Mouse (Mus musculus): ENCODE data around the gene Glg1.
"Not testable (repeated sequence)": the region's sequence is repeated elsewhere in the genome, so short reads cannot be mapped to it uniquely, and the experiment has no call there.

Glg1 gene

GRCm38 (mm10) chr8:111252487-111253112 is 6.4 kb downstream of the Glg1 start:
- no peak for DNase-seq (ENCODE audit: low spot score in 2 of 2)

GRCm38 (mm10) chr8:111250111-111250510 is 8.9 kb downstream of the Glg1 start:
- no peak for DNase-seq (ENCODE audit: low spot score in 2 of 2)

- DNase-seq (ENCODE audit: low spot score in 2 of 2) = no peak
Measured at GRCm38 (mm10) chr8:111248136-111248535, 10.9 kb downstream of the Glg1 start.

GRCm38 (mm10) chr8:111246864-111247263 is 12.2 kb downstream of the Glg1 start:
- not testable (repeated sequence) for DNase-seq (ENCODE audit: low spot score in 2 of 2)

- DNase-seq (ENCODE audit: low spot score in 2 of 2) = no peak
Measured at GRCm38 (mm10) chr8:111246287-111246830, 12.7 kb downstream of the Glg1 start.

GRCm38 (mm10) chr8:111237301-111237700 is 21.7 kb downstream of the Glg1 start:
- no peak for DNase-seq (ENCODE audit: low spot score in 2 of 2)

- no peak for DNase-seq (ENCODE audit: low spot score in 2 of 2)
Measured at GRCm38 (mm10) chr8:111233730-111234129, 25.3 kb downstream of the Glg1 start.

- DNase-seq (ENCODE audit: low spot score in 2 of 2) = no peak
Measured at GRCm38 (mm10) chr8:111224153-111224552, 34.9 kb downstream of the Glg1 start.

- peak in 1 of 2 experiments; percentile 3 for DNase-seq (ENCODE audit: low spot score in 2 of 2)
Measured at GRCm38 (mm10) chr8:111218107-111218506, 40.9 kb downstream of the Glg1 start.

- DNase-seq (ENCODE audit: low spot score in 2 of 2) = no peak
Measured at GRCm38 (mm10) chr8:111213406-111213805, 45.6 kb downstream of the Glg1 start.

GRCm38 (mm10) chr8:111211180-111211579 is 47.8 kb downstream of the Glg1 start:
- DNase-seq (ENCODE audit: low spot score in 2 of 2) = no peak

GRCm38 (mm10) chr8:111209874-111210273 is 49.1 kb downstream of the Glg1 start:
- no peak for DNase-seq (ENCODE audit: low spot score in 2 of 2)

- DNase-seq (ENCODE audit: low spot score in 2 of 2) = no peak
Measured at GRCm38 (mm10) chr8:111206321-111206720, 52.7 kb downstream of the Glg1 start.

GRCm38 (mm10) chr8:111205033-111205432 is 54.0 kb downstream of the Glg1 start:
- no peak for DNase-seq (ENCODE audit: low spot score in 2 of 2)

- DNase-seq (ENCODE audit: low spot score in 2 of 2) = no peak
Measured at GRCm38 (mm10) chr8:111203341-111203740, 55.7 kb downstream of the Glg1 start.

GRCm38 (mm10) chr8:111197966-111198365 is 61.0 kb downstream of the Glg1 start:
- DNase-seq (ENCODE audit: low spot score in 2 of 2) = no peak

GRCm38 (mm10) chr8:111196181-111196580 is 62.8 kb downstream of the Glg1 start:
- DNase-seq (ENCODE audit: low spot score in 2 of 2) = no peak

GRCm38 (mm10) chr8:111188594-111189211 is 70.3 kb downstream of the Glg1 start:
- DNase-seq (ENCODE audit: low spot score in 2 of 2) = no peak

- DNase-seq (ENCODE audit: low spot score in 2 of 2) = no peak
Measured at GRCm38 (mm10) chr8:111187470-111187869, 71.5 kb downstream of the Glg1 start.

GRCm38 (mm10) chr8:111185472-111185947 is 73.5 kb downstream of the Glg1 start:
- DNase-seq (ENCODE audit: low spot score in 2 of 2) = peak in 1 of 2 experiments; percentile 54

GRCm38 (mm10) chr8:111171661-111172060 is 87.4 kb downstream of the Glg1 start:
- DNase-seq (ENCODE audit: low spot score in 2 of 2) = no peak

- DNase-seq (ENCODE audit: low spot score in 2 of 2) = peak; percentile 43 to 59
Measured at GRCm38 (mm10) chr8:111157617-111158016, 101.4 kb downstream of the Glg1 start.
